Mouse (Mus musculus) lung, adult 2 months (tissue): ENCODE data around the gene Bud31.

Experiments
- CTCF ChIP-seq: fragments of 200-500 bp; IDR thresholded peaks from 2 replicates; pipeline ENCODE4 v1.5.1; 2011; ENCODE audit warnings: mild to moderate bottlenecking, low read length, control low read depth; ENCODE audit not compliant: insufficient read depth
- POLR2A ChIP-seq: fragments of 200-500 bp; IDR thresholded peaks from 2 replicates; pipeline ENCODE4 v1.6.1; 2011; ENCODE audit warnings: low read depth, mild to moderate bottlenecking, control low read depth, low read length, borderline replicate concordance; ENCODE audit errors: extremely low read depth

- TF ChIP-seq POLR2A = no peak
- TF ChIP-seq CTCF = no peak
Measured at GRCm38 (mm10) chr5:145098340-145098821, 41.8 kb upstream of the Bud31 start.
